In the genomic region with DNA sequence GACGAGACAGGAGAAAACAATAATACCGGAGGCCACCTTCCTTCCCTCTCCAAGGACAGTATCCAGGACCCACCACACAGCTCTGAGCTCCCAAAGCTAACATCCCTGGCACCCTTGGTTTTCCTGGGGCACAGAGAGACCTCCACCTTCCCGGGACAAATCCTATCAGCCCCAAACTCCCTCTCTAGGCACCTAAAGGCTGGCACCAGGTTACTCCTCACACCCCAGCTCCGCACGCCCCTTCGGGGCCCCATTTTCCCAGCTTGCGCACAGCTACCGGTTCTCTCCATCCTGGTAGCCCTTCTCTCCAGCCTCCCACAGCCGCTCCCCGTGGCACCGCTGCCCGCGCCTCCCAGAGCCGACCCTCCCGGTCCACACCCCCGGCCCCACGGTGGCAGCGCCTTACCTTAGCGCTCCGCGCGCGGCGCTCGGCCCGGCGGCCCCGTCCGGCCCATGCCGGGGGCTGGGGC, we compare ENCODE assay signal across 8 mouse cellular contexts. TPM values are rescaled to one million over a fixed set of nuclear protein-coding genes. Genes with fewer than 3 reads are reported as not detected.
A peak's percentile ranks its signal among the peaks of the same experiment; 100 is the strongest.
DNase-seq lines count a peak whose midpoint lies in the region; ATAC-seq lines count a peak whose summit lies in the region.

No protein-coding gene starts in this region.

- 2% methylated on average over 30 of the region's 30 CpGs for WGBS in heart, embryonic 11.5 days (ENCODE audit: insufficient replicate concordance)

- H3K4me3 ChIP-seq in heart, embryonic 11.5 days (ENCODE audit: low read depth, low read length), result peak overlapping the region; percentile 96

- intact Hi-C loops in heart, postnatal 36 days (cut with DNase I), result loop anchor here (5.0 kb wide), 3 partner anchors 90 to 175 kb away; partner anchors contain the start of genes 4933434E20Rik and Ubap2l

- peak overlapping the region; percentile 94 for H3K9ac ChIP-seq in heart, embryonic 11.5 days (ENCODE audit: low read depth, low read length)

- H3K36me3 ChIP-seq in heart, embryonic 11.5 days (ENCODE audit: control insufficient read depth, insufficient read depth, low read length), result peaks cover 10% of the 10 kb centered on the region; the same call in 1 of the 2 replicates

- peak overlapping the region; percentile 97 for H3K27ac ChIP-seq in heart, embryonic 11.5 days (ENCODE audit: low read depth, low read length)

- DNase-seq in heart, adult 18-20 months, result no peak
- peak; percentile 38 for DNase-seq in urinary bladder, postnatal 14 days (ENCODE audit: low spot score)
- no peak for DNase-seq in urinary bladder, postnatal 36 days (ENCODE audit: low spot score in 2 of 2)
- DNase-seq in heart, postnatal 36 days, result peak; percentile 34 to 61
- DNase-seq in lung, postnatal 25 days (ENCODE audit: low spot score), result peak; percentile 7
- DNase-seq in c-Kit-positive CD71-positive TER-119-positive erythroid progenitor cells, embryonic 14.5 days (ENCODE audit: low spot score), result no peak
- no peak for DNase-seq in adrenal gland, adult 8-10 months

- peaks cover 38% of the 10 kb centered on the region for H3K4me1 ChIP-seq in heart, embryonic 11.5 days (ENCODE audit: control insufficient read depth, insufficient read depth, low read length)

- H3K27me3 ChIP-seq in heart, embryonic 11.5 days (ENCODE audit: control insufficient read depth, insufficient read depth, low read length), result no peaks in the 10 kb centered on the region

- no peak for ATAC-seq in heart, embryonic 11.5 days (replicated peaks; ENCODE audit: insufficient number of reproducible peaks, low FRiP score, low TSS enrichment)

- peak overlapping the region; percentile 97 for H3K4me2 ChIP-seq in heart, embryonic 11.5 days

- H3K9me3 ChIP-seq in heart, embryonic 11.5 days (replicated peaks; ENCODE audit: control insufficient read depth, low read length), result no peaks in the 10 kb centered on the region

RNA-seq across cellular contexts. Expression of gene Atp8b2, which starts 0.5 kb away (rescaled TPM):
- 11.2 and 13.8 TPM in 2 replicates for polyA plus RNA-seq in heart, embryonic 11.5 days (2014; fragmentation: Nextera tagmentation; extraction: Ambion mirVana)
- 10 to 100 TPM; 14.7 to 14.9 TPM for total RNA-seq in heart, adult 18-20 months (2021)
- total RNA-seq in heart, postnatal 36 days (2021), result 10 to 100 TPM; 21.8 to 24.1 TPM
- 10 to 100 TPM; 31.6 to 63.7 (median 46.1) TPM for total RNA-seq in adrenal gland, adult 8-10 months (2022)

RNA-seq across cellular contexts. Expression of gene Hax1, which starts 35.8 kb away (rescaled TPM):
- 91.0 and 101 TPM in 2 replicates for polyA plus RNA-seq in heart, embryonic 11.5 days (2014; fragmentation: Nextera tagmentation; extraction: Ambion mirVana)
- 10 to 100 TPM; 46.1 to 48.5 TPM for total RNA-seq in heart, adult 18-20 months (2021)
- 10 to 100 TPM; 42.3 to 53.4 TPM for total RNA-seq in heart, postnatal 36 days (2021)
- 100 to 1,000 TPM; 131 to 171 (median 149) TPM for total RNA-seq in adrenal gland, adult 8-10 months (2022)

RNA-seq across cellular contexts. Expression of gene Il6ra, which starts 49.8 kb away (rescaled TPM):
- polyA plus RNA-seq in heart, embryonic 11.5 days (2014; fragmentation: Nextera tagmentation; extraction: Ambion mirVana), result 0.08 and 0.23 TPM in 2 replicates
- 1 to 10 TPM; 4.2 to 5.6 TPM for total RNA-seq in heart, adult 18-20 months (2021)
- total RNA-seq in heart, postnatal 36 days (2021), result 1 to 10 TPM; 4.3 to 7.5 TPM
- 10 to 100 TPM in 2 of 4 experiments, 1 to 10 TPM in 2; 6.7 to 13.4 (median 10.1) TPM for total RNA-seq in adrenal gland, adult 8-10 months (2022)

Comparison
In these comparisons a context has a peak if more than half of its experiments do, and no peak if none do; other contexts are left out.
1. DNase-seq: peak in urinary bladder, postnatal 14 days (single experiment), heart, postnatal 36 days (2 of 2) and lung, postnatal 25 days (single experiment); none in heart, adult 18-20 months (0 of 2), urinary bladder, postnatal 36 days (0 of 2), c-Kit-positive CD71-positive TER-119-positive erythroid progenitor cells, embryonic 14.5 days (single experiment) and adrenal gland, adult 8-10 months (single experiment).